Mouse (Mus musculus): ENCODE results near the gene Pth. TPM values are rescaled to one million over a fixed set of nuclear protein-coding genes. Genes with fewer than 3 reads are reported as not detected.

The Pth gene
- total and polyA plus RNA-seq, 2 experiments from 2014 or later: not detected

GRCm38 (mm10) chr7:113372682-113373081 is 15.7 kb downstream of the Pth start:
- no peak overlapping the region for H3K27ac ChIP-seq (ENCODE audit: low read depth, low read length)
- no peak overlapping the region for H3K9ac ChIP-seq
- H3K4me1 ChIP-seq (ENCODE audit: insufficient read depth): peaks cover 4% of the 10 kb centered on the region; the same call in 1 of the 2 replicates
- H3K27me3 ChIP-seq (ENCODE audit: insufficient read depth, low read length): no peaks in the 10 kb centered on the region
- 92% methylated on average over 1 of the region's 1 CpGs for WGBS
- ATAC-seq (no peak), DNase-seq (no peak)
- no peak for TF ChIP-seq CTCF (IDR thresholded peaks at IDR 0.05; ENCODE audit: low read depth)
- no peak overlapping the region for H3K4me2 ChIP-seq (ENCODE audit: low read depth)
- no peaks in the 10 kb centered on the region for H3K9me3 ChIP-seq (ENCODE audit: low read length)
- no peaks in the 10 kb centered on the region for H3K36me3 ChIP-seq (ENCODE audit: insufficient read depth)
- no peak overlapping the region for H3K4me3 ChIP-seq (ENCODE audit: low read depth, low read length)

- H3K9me3 ChIP-seq (ENCODE audit: low read length): no peaks in the 10 kb centered on the region
- H3K4me1 ChIP-seq (ENCODE audit: insufficient read depth): peaks cover 9% of the 10 kb centered on the region
- H3K27ac ChIP-seq (ENCODE audit: low read depth, low read length): peak overlapping the region; percentile 88
- H3K9ac ChIP-seq: peak overlapping the region; percentile 96
- TF ChIP-seq CTCF (IDR thresholded peaks at IDR 0.05; ENCODE audit: low read depth): peak; percentile 71
- H3K36me3 ChIP-seq (ENCODE audit: insufficient read depth): no peaks in the 10 kb centered on the region
- H3K27me3 ChIP-seq (ENCODE audit: insufficient read depth, low read length): no peaks in the 10 kb centered on the region
- H3K4me3 ChIP-seq (ENCODE audit: low read depth, low read length): peak overlapping the region; percentile 95
- under 1% methylated on average over 44 of the region's 44 CpGs for whole genome bisulfite sequencing
- ATAC-seq (peak; percentile 81), DNase-seq (peak; percentile 79)
- peak overlapping the region; percentile 76 for H3K4me2 ChIP-seq (ENCODE audit: low read depth)
Observed at GRCm38 (mm10) chr7:113369620-113370340, 18.6 kb downstream of the Pth start.

DNA sequence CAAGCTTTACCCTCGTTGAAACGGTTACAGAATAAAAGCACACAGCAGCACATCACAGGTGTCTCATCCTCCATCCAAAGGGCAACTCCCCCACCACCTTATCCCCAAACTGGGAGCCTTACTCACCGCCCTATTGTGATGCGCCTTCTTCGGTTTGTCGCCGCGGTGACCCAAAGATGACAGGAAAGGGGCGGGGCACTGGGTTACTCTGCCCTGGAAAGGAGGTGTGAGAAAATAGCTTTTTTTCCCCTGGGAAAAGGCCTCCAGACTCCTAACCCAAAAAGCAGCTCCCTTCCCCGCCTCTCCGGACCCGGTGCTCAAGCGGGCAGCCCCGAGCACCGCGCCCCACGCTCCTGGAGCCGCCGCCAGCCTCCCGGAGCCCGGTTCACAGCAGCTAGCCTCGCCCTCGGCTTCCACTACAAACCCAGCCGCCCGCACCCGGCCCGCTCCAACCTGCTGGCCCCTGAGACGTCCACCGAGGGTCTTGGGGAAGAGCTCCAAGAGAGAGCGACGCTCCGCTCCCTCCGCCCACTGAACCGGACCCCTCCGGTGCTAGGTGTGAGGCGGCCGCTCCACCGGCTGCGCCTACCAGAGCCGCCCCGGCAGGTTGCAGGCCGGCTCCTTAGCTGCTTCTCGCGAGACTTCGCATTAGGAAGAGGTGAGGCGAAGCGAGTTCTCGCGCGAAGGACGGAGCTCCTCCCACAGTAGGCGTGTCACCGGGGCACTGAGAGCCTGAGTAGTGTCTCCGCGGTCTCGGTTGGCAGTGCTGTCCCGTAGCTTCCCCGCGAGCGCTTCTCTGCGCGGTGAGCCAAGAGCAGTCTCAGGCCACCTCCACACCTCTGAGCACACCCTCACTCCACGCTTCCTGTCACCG is 19.4 kb downstream of the Pth start, which contains the start of gene Btbd10:
TSS of gene Btbd10 (minus strand) at position 647 of the 874 bp plus-strand sequence.
- peak within 1 kb of the TSS; percentile 95 for H3K4me3 ChIP-seq (ENCODE audit: low read depth, low read length)
- peak within 1 kb of the TSS; percentile 88 for H3K27ac ChIP-seq (ENCODE audit: low read depth, low read length)
- no peaks in the 10 kb centered on the region for H3K36me3 ChIP-seq (ENCODE audit: insufficient read depth)
- no peaks in the 10 kb centered on the region for H3K9me3 ChIP-seq (ENCODE audit: low read length)
- no peaks in the 10 kb centered on the region for H3K27me3 ChIP-seq (ENCODE audit: insufficient read depth, low read length)
- WGBS: 3% methylated on average over 64 of the region's 64 CpGs
- H3K4me2 ChIP-seq (ENCODE audit: low read depth): peak within 1 kb of the TSS; percentile 76
- H3K4me1 ChIP-seq (ENCODE audit: insufficient read depth): peaks cover 9% of the 10 kb centered on the region
- peak; percentile 99 for ATAC-seq
- TF ChIP-seq CTCF (IDR thresholded peaks at IDR 0.05; ENCODE audit: low read depth): no peak
- DNase-seq: peak; percentile 98
- H3K9ac ChIP-seq: peak within 1 kb of the TSS; percentile 96

DNA sequence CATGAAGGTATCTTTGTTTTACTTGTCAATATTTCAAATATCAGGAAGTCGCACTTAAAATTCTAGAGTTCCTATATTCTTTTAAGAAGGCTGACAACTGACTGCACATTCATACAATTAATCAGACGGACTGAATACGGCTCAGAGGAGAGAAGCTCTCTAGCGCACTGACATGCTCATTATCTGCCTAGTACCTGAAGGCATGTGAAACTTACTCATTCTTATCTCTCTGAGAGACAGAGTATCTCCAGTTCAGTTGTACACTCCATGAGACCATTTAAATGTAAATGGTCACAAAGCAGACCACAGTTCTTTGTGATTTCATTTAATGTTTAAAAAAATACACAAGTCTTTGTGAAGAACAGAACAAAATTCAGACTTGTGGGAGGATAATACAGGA is 20.9 kb downstream of the Pth start:
- no peak for DNase-seq
- H3K27me3 ChIP-seq (ENCODE audit: insufficient read depth, low read length): no peaks in the 10 kb centered on the region
- H3K4me1 ChIP-seq (ENCODE audit: insufficient read depth): peaks cover 9% of the 10 kb centered on the region
- ATAC-seq: no peak
- H3K4me3 ChIP-seq (ENCODE audit: low read depth, low read length): no peak overlapping the region
- no peaks in the 10 kb centered on the region for H3K9me3 ChIP-seq (ENCODE audit: low read length)
- 51% methylated on average over 4 of the region's 4 CpGs for WGBS
- no peak overlapping the region for H3K4me2 ChIP-seq (ENCODE audit: low read depth)
- no peak overlapping the region for H3K27ac ChIP-seq (ENCODE audit: low read depth, low read length)
- no peak overlapping the region for H3K9ac ChIP-seq
- TF ChIP-seq CTCF (IDR thresholded peaks at IDR 0.05; ENCODE audit: low read depth): no peak
- no peaks in the 10 kb centered on the region for H3K36me3 ChIP-seq (ENCODE audit: insufficient read depth)

DNA sequence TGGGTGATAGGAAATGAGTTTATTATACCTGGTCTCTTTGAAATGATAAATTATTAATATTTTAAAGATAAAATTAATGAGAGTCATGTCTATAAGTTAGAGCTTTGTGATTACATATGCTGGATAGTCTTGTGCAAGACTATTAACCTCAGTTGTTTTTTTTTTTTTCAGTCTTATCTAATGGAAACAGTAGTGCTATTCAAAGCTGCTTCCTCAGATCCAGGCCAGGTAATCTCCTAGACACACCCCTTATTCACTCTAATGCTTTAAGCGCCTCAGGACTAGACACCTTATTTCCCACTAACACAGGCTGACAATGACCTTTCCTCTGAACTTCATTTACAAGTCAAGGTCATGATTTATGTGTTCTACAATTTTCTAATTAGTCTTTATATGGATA is 39.3 kb downstream of the Pth start:
- Histone ChIP-seq H3K4me3 (ENCODE audit: low read depth, low read length) (no peak overlapping the region), H3K27me3 (ENCODE audit: insufficient read depth, low read length) (no peaks in the 10 kb centered on the region), H3K36me3 (ENCODE audit: insufficient read depth) (no peaks in the 10 kb centered on the region), H3K9ac (no peak overlapping the region), H3K9me3 (ENCODE audit: low read length) (no peaks in the 10 kb centered on the region), H3K27ac (ENCODE audit: low read depth, low read length) (no peak overlapping the region), H3K4me2 (ENCODE audit: low read depth) (no peak overlapping the region), H3K4me1 (ENCODE audit: insufficient read depth) (no peaks in the 10 kb centered on the region)
- ATAC-seq (no peak), DNase-seq (no peak)
- WGBS: 84% methylated on average over 1 of the region's 1 CpGs
- TF ChIP-seq CTCF (IDR thresholded peaks at IDR 0.05; ENCODE audit: low read depth): no peak

DNA sequence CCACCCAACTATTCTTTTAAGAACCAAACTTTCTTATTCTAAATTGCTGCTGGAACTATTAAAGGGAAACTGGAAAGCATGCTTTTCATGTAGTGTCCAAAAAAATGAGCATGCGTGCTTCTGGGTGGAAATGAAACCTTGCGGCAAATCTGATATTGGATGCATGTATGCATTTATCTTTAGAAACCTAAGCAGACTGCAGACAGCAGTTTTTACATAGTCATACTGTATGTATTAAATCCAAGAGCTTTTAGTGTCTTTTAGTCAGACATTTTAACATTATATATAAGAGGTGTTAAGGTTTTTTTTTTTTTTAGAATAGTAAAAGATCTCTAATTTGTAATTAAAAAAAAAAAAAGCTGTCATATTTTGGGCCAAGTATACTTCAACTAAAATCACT is 40.7 kb downstream of the Pth start:
- no peak for DNase-seq
- no peak for TF ChIP-seq CTCF (IDR thresholded peaks at IDR 0.05; ENCODE audit: low read depth)
- no peaks in the 10 kb centered on the region for H3K36me3 ChIP-seq (ENCODE audit: insufficient read depth)
- H3K4me2 ChIP-seq (ENCODE audit: low read depth): peak overlapping the region; percentile 31
- WGBS: 66% methylated on average over 2 of the region's 2 CpGs
- H3K27ac ChIP-seq (ENCODE audit: low read depth, low read length): peak overlapping the region; percentile 36; the same call in 1 of the 2 replicates
- H3K4me3 ChIP-seq (ENCODE audit: low read depth, low read length): 0 out of 2 replicates have a peak overlapping the region, but pooled peaks have one; percentile 1
- no peaks in the 10 kb centered on the region for H3K9me3 ChIP-seq (ENCODE audit: low read length)
- H3K4me1 ChIP-seq (ENCODE audit: insufficient read depth): no peaks in the 10 kb centered on the region
- peak; percentile 76 for ATAC-seq
- H3K27me3 ChIP-seq (ENCODE audit: insufficient read depth, low read length): no peaks in the 10 kb centered on the region
- no peak overlapping the region for H3K9ac ChIP-seq
